Mouse (Mus musculus) Patski (cell line): ENCODE measurements at regions not wholly inside any gene's neighbourhood (a gene's known extent, or its start where the extent isn't known, plus 50 kb on each side); places are given as distances from the start of the nearest gene placed in this dataset.
"Not testable (repeated sequence)": the region's sequence is repeated elsewhere in the genome, so short reads cannot be mapped to it uniquely, and the experiment has no call there.

ENCODE experiments used
- ATAC-seq: fragments of 100-300 bp; one replicate; pipeline ENCODE4 v1.8.0; 2021
- CTCF ChIA-PET: fragments of 350-600 bp; sonication (Branson Sonifier 250); formaldehyde crosslinking; loops from one replicate; lab custom pipeline; 2022; ENCODE audit warnings: inconsistent platforms; lab: Charles Lee
- POLR2A ChIA-PET: fragments of 350-600 bp; sonication (Branson Sonifier 250); formaldehyde crosslinking; loops from one replicate; lab custom pipeline; 2022; ENCODE audit warnings: antibody characterized with exemption, inconsistent platforms; lab: Charles Lee
- DNase-seq: peaks from one replicate; pipeline ENCODE4 v3.0.0-alpha.2; 2011; ENCODE audit warnings: low read depth, low spot score
- H3K27me3 ChIP-seq: fragments of 371-371 bp; one replicate; pipeline ENCODE4 v1.5.1; 2021
- CTCF ChIP-seq: fragments of 100-300 bp; IDR thresholded peaks from one replicate; pipeline ENCODE4 v1.5.1; 2021
- in situ Hi-C: fragments of 300-500 bp; cut with MboI; formaldehyde crosslinking; loops from 3 replicates; pipeline ENCODE4 v1.11.1; 2018; ENCODE audit warnings: low pct_unique_long_range_greater_than_20kb, mixed read lengths

- in situ Hi-C loops: no loop called here
- CTCF ChIA-PET: no interaction called here
- DNase-seq: no peak
- POLR2A ChIA-PET: no interaction called here
- no peak for ATAC-seq
- H3K27me3 ChIP-seq: no peaks in the 10 kb centered on the region
- TF ChIP-seq CTCF: peak; percentile 15
Observed at GRCm38 (mm10) chr3:111194541-111194940, 943.7 kb upstream of the Prmt6 start.

DNA sequence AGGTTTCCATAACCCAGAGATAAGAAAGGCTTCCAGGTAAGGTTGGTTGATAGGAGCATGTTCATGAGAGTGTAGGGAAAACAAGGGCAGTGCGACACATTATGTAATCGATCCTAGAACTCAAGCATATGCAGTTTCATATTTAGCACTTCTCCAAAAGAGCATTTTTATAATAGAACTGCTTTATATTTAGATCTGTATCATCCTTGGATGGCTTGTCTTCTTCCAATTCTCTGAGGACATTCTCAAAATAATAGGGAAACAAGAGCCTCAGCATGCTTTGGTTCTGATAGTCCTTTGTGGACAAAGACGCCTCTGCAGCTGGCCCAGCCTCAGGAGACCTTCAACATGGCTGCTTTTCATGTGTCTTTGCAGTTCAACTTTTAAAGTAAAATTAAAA is 915.9 kb upstream of the Prmt6 start:
- ATAC-seq (no peak), DNase-seq (no peak)
- ChIA-PET CTCF (interaction anchor here (0.7 kb wide), 1 partner anchor 9 kb away, joined by 3 read pairs; no protein-coding TSS in a partner anchor), POLR2A (no interaction called here)
- no peaks in the 10 kb centered on the region for H3K27me3 ChIP-seq
- no peak for TF ChIP-seq CTCF
- in situ Hi-C loops: no loop called here

DNA sequence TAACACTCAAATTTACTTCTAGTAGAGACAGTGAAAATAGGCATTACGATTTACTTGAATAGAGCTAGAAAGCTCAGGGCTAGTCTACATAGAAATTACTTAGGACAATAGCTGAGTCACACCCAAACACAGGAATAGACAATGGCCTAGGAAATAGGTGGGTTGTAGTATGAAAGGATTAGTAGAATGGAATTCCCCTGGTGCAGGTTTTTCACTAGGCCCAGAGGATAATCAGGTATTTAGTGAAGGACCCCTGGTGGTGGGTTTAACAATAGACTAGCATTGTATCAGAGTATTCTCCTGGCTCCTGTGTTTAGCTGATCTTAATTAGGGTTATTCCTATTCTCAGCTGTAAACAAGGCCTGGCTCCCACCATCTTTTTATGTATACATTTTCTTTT is 890.4 kb upstream of the Prmt6 start:
- POLR2A ChIA-PET, ATAC-seq, DNase-seq, in situ Hi-C loops, CTCF ChIA-PET, H3K27me3 ChIP-seq: not testable (repeated sequence)

GRCm38 (mm10) chr3:111108982-111109381 is 858.2 kb upstream of the Prmt6 start:
- in situ Hi-C loops: no loop called here
- POLR2A ChIA-PET: no interaction called here
- CTCF ChIA-PET: no interaction called here
- no peaks in the 10 kb centered on the region for H3K27me3 ChIP-seq
- ATAC-seq (no peak), DNase-seq (no peak)
- no peak for TF ChIP-seq CTCF

GRCm38 (mm10) chr3:111102646-111103045 is 851.8 kb upstream of the Prmt6 start:
- no peaks in the 10 kb centered on the region for H3K27me3 ChIP-seq
- POLR2A ChIA-PET: no interaction called here
- DNase-seq: no peak
- in situ Hi-C loops: no loop called here
- ATAC-seq: no peak
- CTCF ChIA-PET: no interaction called here
- TF ChIP-seq CTCF: no peak

DNA sequence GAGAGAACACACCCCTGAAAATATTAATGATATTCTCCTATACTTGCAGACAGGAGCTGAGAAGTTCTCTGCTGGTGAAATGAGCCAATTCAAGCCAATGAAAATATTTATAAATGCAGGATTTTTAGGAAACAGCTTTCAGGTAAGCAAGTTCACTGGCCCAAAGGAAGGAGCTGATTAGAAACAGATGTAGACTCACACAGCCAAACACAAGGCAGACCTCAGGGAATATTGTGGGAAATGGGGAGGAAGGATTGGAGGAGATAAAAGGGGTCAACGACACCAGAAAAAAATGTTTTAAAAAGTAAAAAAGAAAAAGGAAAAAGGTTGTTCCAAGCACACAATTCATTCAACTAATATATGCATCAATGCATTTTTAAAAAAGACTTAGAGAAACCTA is 823.5 kb upstream of the Prmt6 start:
- ATAC-seq (no peak), DNase-seq (no peak)
- no peak for TF ChIP-seq CTCF
- in situ Hi-C loops: loop anchor here (25.0 kb wide), 1 partner anchor 1337 kb away; no protein-coding TSS in a partner anchor
- CTCF ChIA-PET: interaction anchor here (1.1 kb wide), 1 partner anchor 11 kb away, joined by 3 read pairs; no protein-coding TSS in a partner anchor
- POLR2A ChIA-PET: no interaction called here
- H3K27me3 ChIP-seq: no peaks in the 10 kb centered on the region

- ChIA-PET CTCF (interaction anchor here (1.7 to 2.8 kb wide), 2 partner anchors 1337 to 1544 kb away, joined by 3 to 9 read pairs; no protein-coding TSS in a partner anchor), POLR2A (no interaction called here)
- ATAC-seq (no peak), DNase-seq (no peak)
- peaks cover 14% of the 10 kb centered on the region for H3K27me3 ChIP-seq
- in situ Hi-C loops: loop anchor here (25.0 kb wide), 1 partner anchor 1333 kb away; no protein-coding TSS in a partner anchor
- TF ChIP-seq CTCF: no peak
Observed at GRCm38 (mm10) chr3:111070301-111070700, 819.5 kb upstream of the Prmt6 start.

- CTCF ChIA-PET: interaction anchor here (0.7 to 2.8 kb wide), 6 partner anchors 12 to 1543 kb away, joined by 3 to 9 read pairs (median 3); no protein-coding TSS in a partner anchor
- H3K27me3 ChIP-seq: peaks cover 14% of the 10 kb centered on the region
- no peak for DNase-seq
- no peak for ATAC-seq
- POLR2A ChIA-PET: interaction anchor here (1.0 kb wide), 1 partner anchor 10 kb away, joined by 3 read pairs; no protein-coding TSS in a partner anchor
- no peak for TF ChIP-seq CTCF
- in situ Hi-C loops: loop anchor here (5.0 to 25.0 kb wide), 3 partner anchors 928 to 1538 kb away; partner anchors contain the start of gene Ntng1
Observed at GRCm38 (mm10) chr3:111069843-111070242, 819.0 kb upstream of the Prmt6 start.

DNA sequence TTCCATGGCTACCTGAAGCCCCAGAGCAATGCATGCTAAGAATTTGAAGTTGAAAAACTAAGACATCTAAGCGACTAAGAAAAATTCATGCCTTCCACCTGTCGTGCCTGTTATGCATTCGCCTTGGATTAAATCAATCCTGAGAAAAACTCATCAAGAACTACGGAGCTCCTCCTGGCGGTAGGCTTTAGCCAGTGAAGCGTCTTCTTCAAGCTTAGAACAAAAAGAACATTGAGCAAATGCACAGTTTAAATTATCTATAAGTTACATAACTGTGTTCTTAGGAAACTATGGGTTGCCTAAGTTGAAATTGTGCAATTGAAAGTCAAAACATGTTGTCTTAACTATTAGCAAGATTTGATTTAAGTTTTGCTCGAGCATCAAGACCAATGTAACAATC is 818.4 kb upstream of the Prmt6 start:
- ATAC-seq (no peak), DNase-seq (no peak)
- ChIA-PET POLR2A (interaction anchor here (1.0 kb wide), 1 partner anchor 11 kb away, joined by 3 read pairs; no protein-coding TSS in a partner anchor), CTCF (interaction anchor here (0.7 to 2.8 kb wide), 5 partner anchors 13 to 1543 kb away, joined by 3 to 9 read pairs (median 3); no protein-coding TSS in a partner anchor)
- in situ Hi-C loops: loop anchor here (5.0 to 25.0 kb wide), 3 partner anchors 927 to 1537 kb away; partner anchors contain the start of gene Ntng1
- peak; percentile 81 for TF ChIP-seq CTCF
- H3K27me3 ChIP-seq: peaks cover 14% of the 10 kb centered on the region

DNA sequence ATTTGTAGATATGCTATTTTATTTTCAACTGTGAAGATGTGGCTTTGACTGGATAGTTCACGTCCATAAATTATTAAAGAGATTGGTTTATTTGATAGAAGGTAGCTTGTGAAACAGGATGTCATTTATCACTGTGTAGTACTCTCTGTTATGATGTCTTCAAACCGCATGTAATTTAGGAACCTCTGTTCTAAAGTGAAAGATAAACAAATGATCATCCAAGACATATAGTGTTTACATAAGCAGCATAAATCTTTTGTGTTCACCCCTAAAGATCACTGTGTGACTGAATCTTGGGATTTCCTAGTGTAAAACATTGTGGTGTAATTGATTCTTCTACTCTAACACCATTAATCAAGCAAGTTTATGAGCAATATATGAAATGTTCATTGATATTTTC is 798.8 kb upstream of the Prmt6 start:
- no peaks in the 10 kb centered on the region for H3K27me3 ChIP-seq
- no peak for TF ChIP-seq CTCF
- ATAC-seq (no peak), DNase-seq (no peak)
- in situ Hi-C loops: loop anchor here (25.0 kb wide), 1 partner anchor 1312 kb away; no protein-coding TSS in a partner anchor
- ChIA-PET CTCF (no interaction called here), POLR2A (no interaction called here)
